Mouse (Mus musculus) adrenal gland, adult 2 months (tissue): Measurements from ENCODE around the gene Itgb6. TPM values are rescaled to one million over a fixed set of nuclear protein-coding genes. Genes with fewer than 3 reads are reported as not detected.

Experiments used
- DNase-seq: peaks from one replicate; pipeline ENCODE4 v3.0.0; 2021
- polyA plus RNA-seq: library from polyadenylated mRNA; depleted of rRNA; stranded (reverse); fragments of >200 nt; gene quantifications from 2 replicates; pipeline ENCODE4 v1.2.3, GENCODE M21; 2012; rRNA removed
- total RNA-seq, 2 experiments: library from RNA; stranded (reverse); gene quantifications; 2 replicates each; pipeline ENCODE4 v1.2.3; 2021

The Itgb6 gene
- total and polyA plus RNA-seq, 3 experiments, result not detected

DNA sequence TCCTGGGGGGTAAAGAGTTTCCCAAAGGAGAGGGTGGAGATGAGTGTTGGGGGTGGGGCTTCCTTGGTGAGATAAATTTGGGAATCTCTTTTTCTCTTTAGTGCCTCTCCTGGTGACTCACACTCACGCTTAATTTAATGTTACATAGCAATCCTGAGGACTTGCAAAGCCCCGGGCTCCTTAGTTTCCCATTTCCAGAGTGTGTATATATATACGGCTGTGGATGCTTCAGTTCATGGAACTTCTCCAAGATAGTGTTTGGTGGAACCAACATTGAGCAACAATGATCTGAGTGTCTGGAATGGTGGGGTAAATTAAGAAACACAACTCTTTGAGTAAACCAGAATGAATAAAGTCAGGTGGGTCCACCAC lies 108.6 kb downstream of the Itgb6 start:
- DNase-seq, result no peak

DNA sequence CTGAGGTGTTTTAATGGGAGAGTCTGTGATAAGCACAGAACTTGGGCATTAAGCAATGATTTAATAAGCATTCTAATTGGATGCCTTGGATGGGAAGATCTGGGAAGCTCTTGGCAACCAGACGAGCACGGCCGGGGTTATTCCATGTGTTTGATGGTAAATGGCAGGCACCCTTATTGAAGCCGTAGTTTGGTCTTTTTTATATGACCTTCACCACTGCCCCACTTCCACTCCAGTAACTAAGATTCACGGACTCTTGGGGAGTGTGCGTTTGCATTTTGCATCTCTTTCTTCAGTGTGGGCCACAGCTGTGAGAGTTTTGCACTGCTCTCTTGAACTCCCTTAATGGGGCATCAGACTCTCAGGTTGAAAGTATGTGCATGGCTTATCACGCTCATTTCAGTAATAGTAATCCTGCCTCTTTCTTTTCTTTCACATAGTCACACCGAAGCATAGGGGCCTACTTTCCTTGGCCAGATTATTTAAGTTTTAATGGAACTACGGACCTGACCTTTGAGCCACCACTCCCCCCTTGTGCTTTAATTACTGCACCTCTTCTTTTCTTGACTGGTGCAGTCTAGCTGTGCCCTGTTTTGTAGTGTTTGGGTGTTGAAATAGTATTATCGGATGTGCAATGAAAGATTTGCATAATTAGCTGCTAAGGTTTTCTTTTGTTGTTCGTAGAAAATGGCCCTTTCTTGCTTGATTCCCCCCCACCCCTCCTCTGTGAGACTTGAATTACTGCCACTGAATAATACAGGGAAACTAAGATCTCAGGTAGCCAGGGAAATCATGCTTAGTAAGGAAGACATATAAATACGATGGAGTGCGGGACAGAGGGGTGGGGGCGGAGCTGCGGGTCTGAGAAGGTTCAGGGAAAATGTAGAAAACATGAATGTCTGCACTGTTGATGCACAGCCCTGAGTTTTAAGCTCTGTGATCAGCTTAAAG lies 109.3 kb downstream of the Itgb6 start:
- no peak for DNase-seq

DNA sequence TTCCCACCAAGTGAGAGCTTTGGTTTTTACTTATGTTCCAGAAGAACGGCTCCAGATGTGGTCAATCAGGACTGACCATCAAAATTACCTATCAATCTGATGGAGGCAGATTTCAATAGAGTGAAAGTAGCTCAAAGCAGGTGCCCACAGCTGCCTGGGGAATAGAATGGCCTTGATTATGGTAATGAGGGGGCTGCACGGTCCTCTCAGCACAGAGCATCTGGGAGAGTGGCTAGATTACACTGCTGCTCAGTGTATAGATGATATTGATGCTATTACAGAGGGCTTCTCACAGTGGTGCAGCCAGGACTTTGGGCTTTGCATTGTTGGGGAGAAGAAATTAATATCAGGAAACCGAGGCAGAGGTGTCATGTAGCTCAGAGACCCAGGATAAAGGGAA lies 110.8 kb downstream of the Itgb6 start:
- no peak for DNase-seq

DNA sequence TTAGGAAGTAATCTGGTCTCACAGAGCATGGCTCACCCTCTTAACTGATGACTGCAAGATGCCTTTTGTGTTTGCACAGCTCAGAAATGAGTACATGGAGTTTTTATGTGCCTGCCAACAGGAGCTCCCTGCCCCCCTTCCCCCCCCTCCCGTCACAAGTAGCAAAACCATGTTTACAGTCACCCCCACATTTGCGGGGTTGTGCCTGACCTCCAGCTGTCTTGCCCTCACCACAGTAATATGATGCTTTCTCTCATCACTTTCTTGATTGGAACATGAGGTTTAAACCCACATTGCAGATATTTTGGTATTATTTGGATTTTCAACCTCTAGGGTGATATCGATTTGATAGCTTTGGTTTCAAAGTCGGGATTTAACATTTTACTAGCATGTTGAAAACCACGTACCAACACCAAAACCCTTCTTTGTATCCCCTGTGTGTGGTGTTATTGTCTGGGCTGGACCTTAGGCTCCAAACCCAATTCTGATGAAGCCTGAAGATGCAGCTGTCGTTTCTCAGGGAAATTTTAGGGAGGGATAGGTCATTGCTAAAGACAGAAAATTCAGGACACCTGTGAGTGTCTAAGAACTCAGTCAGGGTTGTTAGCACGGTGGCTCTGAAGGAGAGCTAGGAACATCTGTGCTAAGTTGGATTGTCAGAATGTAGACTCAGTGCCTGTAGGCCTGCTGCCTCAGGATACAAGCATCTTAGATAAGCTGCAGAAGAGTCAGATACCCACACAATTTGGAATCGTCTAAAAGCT lies 112.8 kb downstream of the Itgb6 start:
- DNase-seq, result no peak

DNA sequence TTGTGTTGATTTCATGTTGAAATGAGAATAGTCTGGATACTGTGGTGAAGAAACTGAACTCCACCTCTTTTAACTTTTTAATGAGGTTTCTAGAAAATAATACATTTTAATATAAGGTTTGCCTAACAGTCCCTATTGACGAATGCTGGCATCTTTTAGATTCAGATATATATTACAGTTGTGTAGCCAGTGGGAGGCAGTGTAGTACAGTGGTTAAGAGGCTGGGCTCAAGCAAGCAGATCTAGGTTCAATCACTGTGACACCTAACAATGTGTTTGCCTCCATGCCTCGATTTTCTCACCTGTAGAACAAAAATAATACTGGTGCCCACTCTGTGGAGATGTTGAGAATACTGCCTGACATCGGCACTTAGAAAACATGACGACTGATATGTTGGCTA lies 114.5 kb downstream of the Itgb6 start:
- no peak for DNase-seq

DNA sequence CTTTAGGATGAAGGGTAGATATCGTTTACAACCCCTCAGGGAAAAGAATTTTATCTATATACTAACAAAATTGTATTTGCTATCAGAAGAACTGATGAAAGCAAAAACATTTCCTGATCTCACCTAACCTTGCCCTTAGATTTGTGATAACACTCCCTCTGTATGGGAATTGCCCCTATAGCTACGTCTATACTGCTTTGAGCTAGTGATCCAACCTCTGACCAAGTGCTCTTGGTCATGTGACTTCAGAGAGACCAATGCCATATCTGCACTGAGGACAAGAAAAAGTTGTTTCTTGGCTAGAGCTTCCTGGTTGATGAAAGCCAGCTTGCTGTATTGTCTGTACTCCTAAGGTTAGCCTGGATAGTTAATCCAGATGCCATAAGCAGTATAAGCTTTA lies 121.1 kb downstream of the Itgb6 start:
- DNase-seq, result no peak

DNA sequence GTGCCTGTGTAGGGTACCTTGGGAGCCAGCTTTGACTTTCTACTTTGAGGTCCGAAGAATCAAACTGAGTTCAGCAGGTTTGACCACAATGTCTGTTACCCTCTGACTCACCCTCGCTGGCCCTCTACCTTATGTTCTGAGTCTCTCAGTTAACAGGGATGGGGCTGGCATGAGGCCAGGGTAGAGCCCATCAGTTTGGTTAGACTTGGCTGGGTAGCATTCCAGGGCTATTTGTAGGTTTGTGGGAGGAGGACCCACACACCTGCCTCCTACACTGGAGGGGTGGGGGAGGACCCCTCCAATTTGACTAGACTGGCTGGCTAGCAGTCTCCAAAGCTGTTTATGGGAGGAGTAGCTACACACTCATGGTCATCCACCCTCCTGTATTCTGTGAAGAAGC lies 121.6 kb downstream of the Itgb6 start:
- DNase-seq, result no peak

DNA sequence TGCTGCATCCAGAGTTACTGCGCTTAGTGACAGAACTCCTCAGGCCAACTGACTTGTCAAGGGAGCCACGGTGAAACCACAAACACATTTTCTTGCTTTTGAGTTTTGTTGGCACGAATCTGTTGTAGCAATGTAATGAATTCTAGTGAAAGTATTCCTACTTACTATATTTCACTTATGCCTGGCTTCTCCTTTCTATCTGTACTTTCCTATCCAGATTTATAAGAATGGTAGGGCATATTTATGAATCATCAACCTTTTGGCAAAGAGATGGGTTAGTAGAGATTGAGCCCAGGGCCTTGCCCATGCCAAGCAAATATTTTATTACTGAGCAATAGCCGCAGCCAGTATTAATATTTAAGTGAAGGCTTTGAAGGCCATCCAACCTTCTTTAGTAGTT lies 139.0 kb downstream of the Itgb6 start:
- DNase-seq, result no peak

DNA sequence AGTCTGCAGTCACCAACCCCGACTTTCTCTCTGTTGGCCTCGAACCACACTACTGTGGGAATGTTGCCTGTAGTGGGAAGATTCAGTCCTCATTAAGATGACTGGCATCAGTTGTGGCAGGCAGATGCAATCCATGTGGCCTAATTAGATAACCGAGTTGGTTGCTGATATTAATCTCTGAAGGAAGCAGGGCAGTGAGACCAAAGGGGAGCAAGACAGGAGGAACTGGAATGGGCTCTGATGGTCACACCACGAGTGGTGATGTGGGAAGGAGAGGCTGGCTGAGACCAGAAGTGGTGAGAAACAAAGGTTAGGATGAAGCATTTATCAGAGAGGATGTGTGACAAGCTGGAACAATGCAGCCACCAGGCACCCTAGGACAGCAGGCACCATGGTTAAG lies 167.9 kb downstream of the Itgb6 start:
- no peak for DNase-seq

DNA sequence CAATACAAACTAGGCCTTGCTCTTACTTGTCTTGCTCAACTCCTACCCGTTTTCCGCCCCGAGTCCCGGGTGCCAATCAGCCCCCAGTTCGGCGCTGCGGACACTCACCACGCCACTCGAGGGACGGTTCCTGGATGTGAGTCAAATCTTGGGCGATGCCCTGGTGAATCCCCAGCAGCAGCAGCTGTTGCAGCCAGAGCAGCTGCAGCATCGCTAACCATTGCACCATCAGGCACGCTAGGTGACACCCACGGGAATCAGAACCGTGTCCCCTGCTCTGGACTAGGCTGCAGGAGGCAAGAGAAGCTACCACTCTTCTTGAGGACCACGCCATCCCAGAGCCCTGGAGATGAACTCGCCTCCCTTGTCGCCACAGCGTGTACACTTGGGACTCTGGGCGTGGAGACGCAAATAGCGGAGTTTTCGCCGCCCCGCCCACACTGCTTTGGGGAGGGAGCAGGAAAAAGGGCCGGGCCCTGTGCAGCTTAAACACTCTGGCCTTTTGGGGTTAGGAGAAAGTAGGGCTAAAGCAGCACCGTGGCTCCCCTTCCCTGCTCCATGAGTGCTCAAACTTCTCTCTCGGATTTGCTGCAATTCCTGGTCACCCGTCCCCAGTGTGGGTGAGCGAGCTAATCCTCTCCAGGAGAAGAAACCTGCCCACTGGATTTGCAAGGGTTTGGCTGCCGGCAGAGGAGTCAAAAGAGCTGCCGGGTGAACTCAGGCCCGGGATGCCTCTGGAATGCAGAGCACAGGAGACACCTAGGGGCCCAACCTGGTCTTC lies 169.4 kb downstream of the Itgb6 start, which contains the start of gene Pla2r1:
Pla2r1 (minus strand) TSS at position 407 of the 781 bp plus-strand sequence.
- DNase-seq, result peak; percentile 86

DNA sequence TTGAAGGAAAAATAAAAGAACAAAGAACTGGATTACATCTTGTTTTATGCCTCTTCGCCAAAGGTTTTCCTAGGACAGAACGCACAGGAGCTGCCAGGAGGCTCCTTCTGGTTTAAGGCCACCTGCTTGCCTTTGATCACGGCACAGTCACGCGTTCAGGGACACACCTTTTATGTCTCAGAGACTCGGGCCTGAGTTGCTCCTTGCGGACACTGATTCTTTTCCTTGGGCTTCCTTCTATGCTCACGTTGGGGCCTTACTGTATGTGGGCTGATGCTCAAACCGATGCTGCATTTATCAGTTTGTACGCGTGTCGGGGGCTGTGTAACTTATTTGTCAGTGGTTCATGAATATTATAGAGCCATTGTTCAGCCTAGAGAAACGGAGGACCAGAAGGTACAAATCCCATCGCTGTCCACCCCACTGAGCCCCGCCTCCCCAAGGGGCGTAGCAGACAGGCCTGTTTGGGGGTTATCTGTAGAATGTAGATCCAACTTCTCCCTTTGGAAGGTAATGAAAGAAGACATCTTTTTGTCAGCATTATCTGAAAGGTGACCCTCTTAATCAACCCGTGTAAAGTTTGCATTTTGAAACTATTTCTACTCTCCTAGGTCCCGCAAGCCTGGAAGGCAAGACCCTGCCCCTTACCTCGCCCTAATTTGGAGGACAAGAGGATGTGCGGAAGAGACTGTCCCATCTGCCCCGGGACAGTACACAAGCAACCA lies 170.1 kb downstream of the Itgb6 start:
- no peak for DNase-seq

DNA sequence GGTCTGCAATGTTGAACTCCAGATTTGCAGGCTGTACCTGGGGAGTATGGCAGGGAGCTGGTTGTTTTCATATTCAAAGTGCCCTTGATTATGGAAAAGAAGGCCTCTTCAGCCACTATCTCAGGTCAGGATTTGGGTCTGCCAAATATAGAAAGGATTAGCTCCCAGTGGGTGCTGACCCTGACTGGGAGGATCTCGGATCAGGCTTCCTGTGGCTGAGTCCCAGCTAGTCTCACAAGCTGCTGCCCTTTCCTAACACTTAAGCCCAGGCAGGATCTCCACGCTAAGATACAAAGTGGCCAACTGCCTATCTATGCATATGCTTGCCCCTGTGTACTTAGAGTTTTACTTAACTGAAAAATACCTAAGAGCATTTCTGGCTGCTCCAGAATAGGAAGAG lies 170.8 kb downstream of the Itgb6 start:
- DNase-seq, result no peak

DNA sequence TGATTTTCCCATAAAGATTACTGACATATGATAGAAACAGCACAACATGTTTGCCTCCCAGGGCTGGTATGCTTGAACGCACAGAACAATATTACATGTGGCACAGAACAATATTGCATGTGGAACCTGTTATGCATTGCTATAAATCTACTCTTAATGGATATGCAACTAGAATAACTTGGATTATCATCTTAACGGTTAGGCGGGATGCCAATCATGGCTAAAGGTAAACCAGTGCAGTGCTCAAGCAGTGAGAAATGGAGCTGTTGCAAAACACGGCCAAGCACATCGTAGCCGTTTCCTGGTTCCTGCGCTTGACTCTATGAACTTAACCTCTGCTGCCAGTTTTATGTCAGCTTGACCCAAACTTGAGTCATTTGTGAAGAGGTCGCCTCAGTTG lies 171.9 kb downstream of the Itgb6 start:
- no peak for DNase-seq

DNA sequence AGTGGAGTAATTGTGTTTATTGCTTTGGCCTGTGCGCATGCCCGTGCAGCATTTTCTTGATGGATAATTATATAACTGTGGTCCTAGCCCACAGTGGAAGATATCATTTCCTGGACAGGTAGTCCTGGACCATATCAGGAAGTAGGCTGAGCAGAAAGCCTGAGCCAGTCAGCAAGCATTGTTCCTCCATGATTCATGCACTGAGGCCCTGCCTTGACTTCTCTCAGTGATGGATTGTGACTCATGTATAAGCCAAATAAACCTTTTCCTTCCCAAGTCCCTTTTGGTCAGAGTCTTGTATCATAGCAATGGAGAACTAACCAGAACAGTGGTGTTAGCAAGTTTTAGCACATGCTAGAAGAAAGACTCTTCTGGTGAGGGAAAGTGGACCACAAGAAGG lies 172.6 kb downstream of the Itgb6 start:
- DNase-seq, result no peak

Other genes with a start within 250 kb of the Itgb6 start
- gene Pla2r1, start 169.3 kb downstream of the Itgb6 start, total RNA-seq, result 1 to 10 TPM; 3.3 to 4.7 TPM
- gene Pla2r1, start 169.3 kb downstream of the Itgb6 start, polyA plus RNA-seq, result 0.80 and 1.2 TPM in 2 replicates
- gene Rbms1, start 240.5 kb upstream of the Itgb6 start, total RNA-seq, result 10 to 100 TPM; 58.6 to 60.1 TPM
- gene Rbms1, start 240.5 kb upstream of the Itgb6 start, polyA plus RNA-seq, result 118 and 119 TPM in 2 replicates